Mouse (Mus musculus) thymus, adult 2 months (tissue): Measurements from ENCODE around the gene Tbc1d10c.

ENCODE experiments used
- CTCF ChIP-seq: fragments of 200-500 bp; IDR thresholded peaks from 2 replicates; pipeline ENCODE4 v1.5.1; 2012; ENCODE audit warnings: mild to moderate bottlenecking, control low read depth, low read length, moderate library complexity, borderline replicate concordance; ENCODE audit not compliant: control insufficient read depth, poor library complexity, insufficient read depth; ENCODE audit errors: extremely low read depth
- POLR2A ChIP-seq: fragments of 200-500 bp; IDR thresholded peaks from 2 replicates; pipeline ENCODE4 v1.6.1; 2012; ENCODE audit warnings: mild to moderate bottlenecking, low read length, control low read depth, moderate library complexity; ENCODE audit not compliant: control insufficient read depth, poor library complexity, insufficient read depth; ENCODE audit errors: extremely low read depth

DNA sequence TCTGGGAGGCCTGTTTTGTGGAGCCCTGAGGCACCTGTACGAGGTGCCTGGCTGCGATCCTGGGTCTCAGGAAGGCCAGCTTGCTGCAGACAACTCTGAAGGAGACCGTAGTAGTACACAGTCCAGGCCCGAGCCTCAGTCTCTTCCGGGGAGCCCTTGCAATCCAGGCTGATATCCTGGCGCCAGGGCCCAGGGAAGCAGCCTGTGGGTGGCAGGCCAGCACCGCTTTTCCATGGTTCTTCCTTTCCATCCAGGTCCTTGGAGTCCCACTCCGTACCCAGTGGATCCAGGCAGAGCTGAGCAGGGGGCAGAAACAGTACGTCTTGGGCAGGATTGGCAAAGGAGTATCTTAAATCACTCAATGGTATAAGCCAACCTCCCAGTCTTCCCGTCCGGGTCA lies 18.2 kb downstream of the Tbc1d10c start:
- TF ChIP-seq CTCF (no peak), POLR2A (no peak)
